Mouse (Mus musculus) thymus, postnatal 0 days (tissue): ENCODE results near the gene Lemd1. TPM values are rescaled to one million over a fixed set of nuclear protein-coding genes. Genes with fewer than 3 reads are reported as not detected.

ENCODE experiments used
- DNase-seq: peaks from one replicate; pipeline ENCODE4 v3.0.0-alpha.2; 2015; ENCODE audit warnings: low spot score
- polyA plus RNA-seq: library from polyadenylated mRNA; unstranded; fragments of >200 nt; fragmentation: Nextera tagmentation; extraction: Ambion mirVana; gene quantifications from 2 replicates; pipeline ENCODE4 v1.2.1, GENCODE M21; 2015

Gene Lemd1
- polyA plus RNA-seq, 1 experiment from 2014 or later, result 0.23 TPM

GRCm38 (mm10) chr1:132287991-132288451 is 96.8 kb downstream of the Lemd1 start:
- no peak for DNase-seq

- no peak for DNase-seq
These were observed 98.7 kb downstream of the Lemd1 start for GRCm38 (mm10) chr1:132289965-132290364.

GRCm38 (mm10) chr1:132290921-132291675 is 99.9 kb downstream of the Lemd1 start:
- DNase-seq, result no peak

- DNase-seq, result no peak
These were observed 100.5 kb downstream of the Lemd1 start for GRCm38 (mm10) chr1:132291706-132292105.

- no peak for DNase-seq
These were observed 101.3 kb downstream of the Lemd1 start for GRCm38 (mm10) chr1:132292318-132293129.

GRCm38 (mm10) chr1:132295506-132295905 is 104.3 kb downstream of the Lemd1 start:
- DNase-seq, result no peak

- no peak for DNase-seq
These were observed 104.8 kb downstream of the Lemd1 start for GRCm38 (mm10) chr1:132296051-132296450.

GRCm38 (mm10) chr1:132298425-132298800 is 107.2 kb downstream of the Lemd1 start, which contains the start of gene Klhdc8a:
Gene Klhdc8a (plus strand): TSS chr1:132298626.
- DNase-seq, result no peak

GRCm38 (mm10) chr1:132298801-132299464 is 107.7 kb downstream of the Lemd1 start:
- no peak for DNase-seq

GRCm38 (mm10) chr1:132299744-132300143 is 108.5 kb downstream of the Lemd1 start:
- DNase-seq, result no peak

GRCm38 (mm10) chr1:132301242-132301641 is 110.0 kb downstream of the Lemd1 start:
- DNase-seq, result no peak

- DNase-seq, result no peak
These were observed 111.2 kb downstream of the Lemd1 start for GRCm38 (mm10) chr1:132302341-132302866.

GRCm38 (mm10) chr1:132304618-132305214 is 113.5 kb downstream of the Lemd1 start:
- no peak for DNase-seq

- DNase-seq, result no peak
These were observed 114.9 kb downstream of the Lemd1 start for GRCm38 (mm10) chr1:132306160-132306559.

- no peak for DNase-seq
These were observed 115.6 kb downstream of the Lemd1 start for GRCm38 (mm10) chr1:132306808-132307207.

- no peak for DNase-seq
These were observed 116.7 kb downstream of the Lemd1 start for GRCm38 (mm10) chr1:132307962-132308361.

GRCm38 (mm10) chr1:132308674-132309073 is 117.4 kb downstream of the Lemd1 start:
- DNase-seq, result no peak
